Mouse (Mus musculus) bone marrow, adult 2 months (tissue): ENCODE measurements at regions not wholly inside any gene's neighbourhood (a gene's known extent, or its start where the extent isn't known, plus 50 kb on each side); places are given as distances from the start of the nearest gene placed in this dataset.

Experiments
- H3K27ac ChIP-seq: fragments of 200-500 bp; 2 replicates; pipeline ENCODE4 v1.5.1; 2012; ENCODE audit warnings: low read depth, mild to moderate bottlenecking, control low read depth, inconsistent platforms, low read length; ENCODE audit not compliant: control insufficient read depth, poor library complexity, insufficient read depth
- H3K4me1 ChIP-seq: fragments of 200-500 bp; 2 replicates; pipeline ENCODE4 v1.6.1; 2011; ENCODE audit warnings: low read length; ENCODE audit not compliant: control insufficient read depth, insufficient read depth
- H3K4me3 ChIP-seq: fragments of 200-500 bp; replicated peaks from 2 replicates; pipeline ENCODE3; 2011; ENCODE audit warnings: mild to moderate bottlenecking, low read depth, low read length, control low read depth; ENCODE audit not compliant: control insufficient read depth
- CTCF ChIP-seq: fragments of 200-500 bp; IDR thresholded peaks from 2 replicates; pipeline ENCODE4 v1.5.1; 2011; ENCODE audit warnings: low read length, control low read depth; ENCODE audit not compliant: control insufficient read depth, insufficient read depth
- POLR2A ChIP-seq: fragments of 200-500 bp; IDR thresholded peaks from 2 replicates; pipeline ENCODE4 v1.6.1; 2011; ENCODE audit warnings: low read depth, mild to moderate bottlenecking, control low read depth, low read length, borderline replicate concordance; ENCODE audit not compliant: control insufficient read depth
- WGBS: fragments of 180-500 bp; shearing (Covaris S2); methylation state at CpG from one replicate; pipeline ENCODE4 v1.1.7; 2018; 5-methylcytosine and 5-hydroxymethylcytosine counted together

DNA sequence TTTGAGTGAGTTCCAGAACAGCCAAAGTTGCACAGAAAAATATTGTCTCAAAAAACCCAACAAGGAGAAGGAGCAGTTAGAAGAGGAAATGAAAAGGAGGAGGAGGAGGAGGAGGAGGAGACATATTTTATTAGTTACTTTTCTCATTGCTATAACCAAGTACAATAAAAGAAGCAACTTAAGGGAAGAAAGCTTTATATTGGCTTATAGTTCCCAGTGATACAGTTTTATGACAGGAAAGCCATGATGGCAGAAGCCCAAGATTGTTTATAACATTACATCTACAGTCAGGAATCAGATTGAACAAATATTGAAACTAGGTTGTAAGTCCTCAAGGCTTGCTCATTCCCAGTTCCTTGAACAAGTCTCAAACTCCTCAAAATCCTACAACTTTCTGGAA, 147.7 kb upstream of the Mbnl1 start:
- TF ChIP-seq POLR2A (no peak), CTCF (no peak)
- H3K27ac ChIP-seq: no peak overlapping the region
- H3K4me1 ChIP-seq: no peaks in the 10 kb centered on the region; the same call in 1 of the 2 replicates
- H3K4me3 ChIP-seq: no peak overlapping the region

DNA sequence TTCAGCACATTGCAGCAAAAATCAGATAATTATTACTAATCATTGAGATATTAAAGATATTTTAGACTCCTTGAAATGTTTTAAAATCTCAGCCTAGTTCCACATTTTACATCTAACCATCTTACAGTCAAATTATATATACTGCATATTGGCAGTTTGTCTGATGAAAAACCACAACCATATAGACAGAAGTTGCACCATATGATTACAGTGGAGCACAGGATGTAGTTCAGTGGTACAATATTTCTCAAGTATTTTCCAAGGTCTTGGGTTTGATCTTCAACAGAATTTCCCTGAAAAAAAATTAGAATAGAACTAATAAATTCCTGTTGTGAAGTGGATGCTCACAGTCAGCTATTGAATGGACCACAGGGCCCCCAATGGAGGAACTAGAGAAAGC, 140.2 kb upstream of the Mbnl1 start:
- TF ChIP-seq CTCF: no peak
- TF ChIP-seq POLR2A: no peak
- no peak overlapping the region for H3K27ac ChIP-seq
- no peak overlapping the region for H3K4me3 ChIP-seq
- H3K4me1 ChIP-seq: no peaks in the 10 kb centered on the region

DNA sequence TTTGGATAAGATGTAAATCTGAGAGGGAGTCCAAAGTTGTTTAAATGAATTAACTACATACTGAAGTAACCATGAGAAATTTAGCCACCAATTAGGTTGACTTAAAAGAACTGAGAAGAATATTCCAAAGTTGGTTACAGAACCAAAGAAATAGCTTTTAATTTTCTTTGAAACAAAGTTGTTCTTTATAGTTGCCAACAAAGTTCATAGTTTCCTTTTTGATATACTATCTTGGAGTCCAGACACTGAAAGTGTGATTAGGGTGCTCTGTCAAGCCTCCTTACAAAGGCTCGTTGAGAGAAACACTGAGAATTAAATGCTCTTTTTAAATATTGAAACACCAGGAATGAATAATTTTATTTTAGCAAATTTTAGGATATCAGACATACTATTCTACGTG, 139.0 kb upstream of the Mbnl1 start:
- Histone ChIP-seq H3K4me3 (no peak overlapping the region), H3K27ac (no peak overlapping the region), H3K4me1 (no peaks in the 10 kb centered on the region)
- WGBS: 72% methylated on average over 2 of the region's 2 CpGs
- TF ChIP-seq POLR2A: no peak
- TF ChIP-seq CTCF: no peak

DNA sequence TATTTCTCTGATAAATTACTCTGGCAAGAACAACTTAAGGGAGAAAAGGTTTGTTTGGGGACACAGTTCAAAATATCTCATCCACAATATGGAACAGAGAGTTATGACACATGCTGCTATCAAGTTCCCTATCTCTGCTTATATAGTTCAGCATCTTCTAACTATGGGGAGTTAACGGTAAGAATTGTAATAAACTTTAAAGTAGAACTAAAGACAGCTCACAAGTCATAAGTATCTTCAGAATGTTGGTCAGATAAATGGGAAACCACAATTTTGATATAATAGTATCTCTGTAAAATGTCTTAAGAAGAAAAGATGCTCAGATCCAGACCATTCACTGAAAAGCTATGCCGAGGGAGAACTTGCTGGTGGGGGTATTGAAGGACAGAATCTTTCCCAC, 138.5 kb upstream of the Mbnl1 start:
- Histone ChIP-seq H3K27ac (no peak overlapping the region), H3K4me3 (no peak overlapping the region), H3K4me1 (no peaks in the 10 kb centered on the region)
- WGBS: 61% methylated on average over 2 of the region's 2 CpGs
- TF ChIP-seq CTCF (no peak), POLR2A (no peak)

GRCm38 (mm10) chr3:60346390-60346789, 126.2 kb upstream of the Mbnl1 start:
- no peak overlapping the region for H3K27ac ChIP-seq
- TF ChIP-seq CTCF (no peak), POLR2A (no peak)
- no peak overlapping the region for H3K4me3 ChIP-seq
- no peaks in the 10 kb centered on the region; the same call in 1 of the 2 replicates for H3K4me1 ChIP-seq

GRCm38 (mm10) chr3:60347049-60347448, 125.6 kb upstream of the Mbnl1 start:
- 79% methylated on average over 1 of the region's 1 CpGs for WGBS
- TF ChIP-seq CTCF (no peak), POLR2A (no peak)
- Histone ChIP-seq H3K4me3 (no peak overlapping the region), H3K27ac (no peak overlapping the region), H3K4me1 (no peaks in the 10 kb centered on the region; the same call in 1 of the 2 replicates)

GRCm38 (mm10) chr3:60371176-60371965, 101.3 kb upstream of the Mbnl1 start:
- Histone ChIP-seq H3K27ac (no peak overlapping the region), H3K4me3 (no peak overlapping the region), H3K4me1 (no peaks in the 10 kb centered on the region)
- TF ChIP-seq CTCF: no peak
- TF ChIP-seq POLR2A: no peak
- 82% methylated on average over 2 of the region's 2 CpGs for WGBS

GRCm38 (mm10) chr3:60373662-60374061, 99.0 kb upstream of the Mbnl1 start:
- Histone ChIP-seq H3K4me3 (no peak overlapping the region), H3K27ac (no peak overlapping the region), H3K4me1 (no peaks in the 10 kb centered on the region)
- 6% methylated on average over 1 of the region's 1 CpGs for WGBS
- no peak for TF ChIP-seq POLR2A
- no peak for TF ChIP-seq CTCF

DNA sequence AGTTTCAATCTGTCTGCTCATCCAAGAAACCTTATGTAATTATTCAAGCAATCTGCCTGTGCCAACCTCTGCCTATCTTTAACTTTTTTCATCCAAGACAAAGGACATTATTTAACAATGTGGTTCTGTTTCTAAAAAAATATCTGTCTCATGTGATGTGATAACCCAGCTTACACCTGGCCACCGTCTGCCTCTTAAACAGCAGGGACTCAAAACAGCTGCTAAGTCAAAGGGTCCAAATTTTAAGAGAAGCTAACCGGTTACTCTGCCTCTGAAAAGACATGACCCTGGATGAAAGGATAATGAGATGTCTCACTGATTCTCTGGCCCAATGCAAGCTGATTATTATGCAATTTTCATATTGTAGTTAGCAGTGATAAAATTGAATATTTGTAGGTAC, 84.0 kb upstream of the Mbnl1 start:
- Histone ChIP-seq H3K4me3 (no peak overlapping the region), H3K4me1 (no peaks in the 10 kb centered on the region), H3K27ac (no peak overlapping the region)
- TF ChIP-seq CTCF: no peak
- TF ChIP-seq POLR2A: no peak
- WGBS: 70% methylated on average over 2 of the region's 2 CpGs
